Mouse (Mus musculus): ENCODE data around the gene Idua. TPM values are rescaled to one million over a fixed set of nuclear protein-coding genes. Genes with fewer than 3 reads are reported as not detected.

The Idua gene
- total RNA-seq, 2 experiments from 2014 or later, result 8.3 to 9.9 TPM

GRCm38 (mm10) chr5:108714149-108714548, 54.0 kb downstream of the Idua start:
- DNase-seq (ENCODE audit: low spot score in 2 of 2), result peak in 1 of 2 experiments; percentile 15

GRCm38 (mm10) chr5:108715974-108716373, 55.8 kb downstream of the Idua start:
- DNase-seq (ENCODE audit: low spot score in 2 of 2), result no peak

- DNase-seq (ENCODE audit: low spot score in 2 of 2), result no peak
These were observed 57.9 kb downstream of the Idua start for GRCm38 (mm10) chr5:108718051-108718450.

- DNase-seq (ENCODE audit: low spot score in 2 of 2), result no peak
These were observed 59.6 kb downstream of the Idua start for GRCm38 (mm10) chr5:108719761-108720160.

GRCm38 (mm10) chr5:108724006-108724405, 63.9 kb downstream of the Idua start:
- no peak for DNase-seq (ENCODE audit: low spot score in 2 of 2)

GRCm38 (mm10) chr5:108726557-108727248, 66.6 kb downstream of the Idua start:
- peak in 1 of 2 experiments; percentile 65 for DNase-seq (ENCODE audit: low spot score in 2 of 2)

- no peak for DNase-seq (ENCODE audit: low spot score in 2 of 2)
These were observed 67.3 kb downstream of the Idua start for GRCm38 (mm10) chr5:108727425-108727824.

Other genes starting within 250 kb of the Idua start
- 100 to 1,000 TPM; 548 to 659 TPM for gene Atp5k, start 225.9 kb upstream of the Idua start, total RNA-seq (2021)
- 1 to 10 TPM; 4.3 to 4.5 TPM for gene Mfsd7a, start 211.4 kb upstream of the Idua start, total RNA-seq (2021)
- 10 to 100 TPM; 87.5 to 91.3 TPM for gene Pcgf3, start 199.1 kb upstream of the Idua start, total RNA-seq (2021)
- gene Cplx1, start 110.3 kb upstream of the Idua start, total RNA-seq (2021), result under 1 TPM; 0.27 to 0.31 TPM
- gene Gak, start 30.6 kb upstream of the Idua start, total RNA-seq (2021), result 10 to 100 TPM; 35.6 to 36.2 TPM
- gene Tmem175, start 30.6 kb upstream of the Idua start, total RNA-seq (2021), result 10 to 100 TPM; 11.3 to 12.9 TPM
- gene Dgkq, start 9.3 kb downstream of the Idua start, total RNA-seq (2021), result 10 to 100 TPM in 1 of 2 experiments, 1 to 10 TPM in 1; 9.7 to 12.2 TPM
- under 1 TPM; 0.15 to 0.36 TPM for gene Slc26a1, start 15.2 kb downstream of the Idua start, total RNA-seq (2021)
- gene Fgfrl1, start 32.1 kb downstream of the Idua start, total RNA-seq (2021), result 100 to 1,000 TPM; 172 to 194 TPM
- gene Rnf212, start 114.7 kb downstream of the Idua start, total RNA-seq (2021), result not detected
- not detected for gene Tmed11, start 135.0 kb downstream of the Idua start, total RNA-seq (2021)
- gene Vmn2r8, start 148.5 kb downstream of the Idua start, total RNA-seq (2021), result not detected
- gene Vmn2r9, start 192.3 kb downstream of the Idua start, total RNA-seq (2021), result not detected